Mouse (Mus musculus): Measurements from ENCODE around the gene Nol3. TPM values are rescaled to one million over a fixed set of nuclear protein-coding genes. Genes with fewer than 3 reads are reported as not detected.
"Not testable (repeated sequence)": the region's sequence is repeated elsewhere in the genome, so short reads cannot be mapped to it uniquely, and the experiment has no call there.

The Nol3 gene
- total RNA-seq, 2 experiments from 2014 or later = not detected

DNA sequence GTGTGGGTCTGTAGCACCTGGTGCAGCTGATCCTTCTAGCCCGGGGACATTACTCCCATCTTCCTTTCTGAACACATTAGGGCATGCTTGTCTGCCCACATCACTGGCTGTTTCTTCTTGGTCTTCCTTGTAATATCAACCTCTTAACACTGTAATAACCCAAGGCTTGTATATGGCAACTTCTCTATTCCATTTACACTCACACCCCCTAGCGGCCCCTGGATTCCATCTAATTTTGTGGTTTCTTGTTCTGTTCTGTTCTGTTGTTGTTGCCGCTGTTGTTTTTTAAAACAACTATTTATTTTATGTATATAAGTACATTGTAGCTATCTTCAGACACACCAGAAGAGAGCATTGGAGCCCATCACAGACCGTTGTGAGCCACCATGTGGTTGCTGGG is 11.0 kb downstream of the Nol3 start:
- no peak for ATAC-seq (replicated peaks; ENCODE audit: low FRiP score, poor library complexity, severe bottlenecking)

DNA sequence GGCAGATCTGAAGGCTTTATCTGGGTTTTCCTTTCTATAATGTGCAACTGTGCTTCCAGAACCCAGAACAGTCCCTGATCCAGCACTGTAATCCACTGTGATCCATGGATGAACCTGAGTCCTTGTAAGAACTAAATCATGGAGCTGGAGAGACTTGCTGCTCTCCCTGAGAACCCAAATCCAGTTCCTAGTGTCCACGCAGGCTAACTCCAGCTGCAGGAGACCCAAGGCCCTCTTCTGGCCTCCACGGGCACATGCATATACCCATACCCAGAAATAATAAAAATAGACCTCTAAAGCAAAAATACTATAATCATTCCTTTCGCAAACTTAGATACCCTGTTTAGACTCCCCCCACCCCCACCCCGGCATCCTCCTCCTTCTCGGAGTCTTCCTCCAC is 12.3 kb downstream of the Nol3 start:
- no peak for ATAC-seq (replicated peaks; ENCODE audit: low FRiP score, poor library complexity, severe bottlenecking)

DNA sequence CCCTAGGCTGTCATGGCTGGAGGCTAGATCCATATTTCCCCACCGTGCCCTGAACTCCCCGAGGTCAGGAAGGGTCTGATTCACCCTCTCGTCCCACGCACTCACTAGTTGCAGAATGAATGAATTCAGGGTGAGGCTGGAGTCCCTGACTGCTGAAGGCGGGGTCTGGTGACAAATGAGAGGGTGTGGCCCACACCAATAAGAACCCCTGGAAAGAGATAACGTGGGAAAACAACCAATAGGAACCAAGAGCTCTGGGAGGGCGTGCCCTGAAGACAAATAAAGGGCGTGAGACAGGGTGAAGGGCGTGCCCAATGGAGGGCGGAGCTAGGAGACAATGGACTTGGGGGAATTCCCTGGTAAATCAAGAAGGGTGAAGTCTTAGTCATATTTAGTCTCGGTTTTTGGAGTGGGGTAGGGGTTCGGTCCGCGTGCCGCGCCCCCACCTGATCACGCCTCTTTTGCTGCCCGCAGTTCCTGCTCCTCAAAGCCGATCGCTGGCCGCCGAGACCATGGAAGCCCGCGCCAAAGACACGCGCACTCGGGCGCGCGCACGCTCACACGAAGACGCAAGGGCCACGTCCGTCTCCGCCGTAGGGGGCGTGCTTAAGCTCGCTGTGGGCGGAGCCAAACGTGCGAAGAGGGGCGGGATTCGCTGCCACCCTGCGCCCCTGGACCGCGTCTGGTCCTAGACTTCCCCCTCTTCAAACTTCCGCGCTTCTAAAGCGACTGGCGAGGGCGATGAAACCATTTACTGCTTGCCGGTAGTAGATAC is 13.2 kb downstream of the Nol3 start:
- ATAC-seq (replicated peaks; ENCODE audit: low FRiP score, poor library complexity, severe bottlenecking) = peak; percentile 62

DNA sequence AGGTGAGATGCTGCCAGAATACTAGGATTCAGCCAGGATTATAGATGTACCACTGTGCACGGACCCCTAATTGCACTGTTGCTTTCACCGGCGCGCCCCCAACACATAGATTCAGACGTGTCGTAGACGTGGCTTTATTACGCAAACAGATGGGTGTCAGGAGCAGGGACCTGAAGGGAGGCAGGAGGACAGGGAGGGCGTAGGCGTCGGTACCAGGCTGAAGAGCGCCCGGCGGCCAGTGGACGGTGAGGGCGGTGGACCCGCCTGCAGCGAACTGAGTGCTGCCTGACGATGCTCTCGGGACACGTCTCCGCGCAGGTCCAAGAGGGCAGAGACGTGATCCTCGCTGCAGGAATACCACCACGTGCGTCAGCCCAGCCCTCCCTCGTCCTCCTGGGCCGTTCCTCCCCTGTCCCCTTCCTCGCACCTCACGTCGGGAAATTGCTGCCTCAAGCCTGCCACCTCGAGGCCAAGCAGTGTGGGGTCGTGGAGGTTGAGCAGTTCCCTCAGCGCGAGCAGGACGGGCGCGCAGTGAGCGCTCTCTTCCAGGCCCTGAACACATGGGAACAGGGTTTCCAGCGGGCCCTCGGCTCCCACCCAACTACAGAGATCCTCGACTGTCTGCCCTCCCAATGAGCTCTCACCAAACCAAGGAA is 14.0 kb downstream of the Nol3 start, which contains the start of gene 4931428F04Rik:
Gene 4931428F04Rik (minus strand): TSS at position 60 of the 656 bp plus-strand sequence.
- ATAC-seq (replicated peaks; ENCODE audit: low FRiP score, poor library complexity, severe bottlenecking) = peak; percentile 35

DNA sequence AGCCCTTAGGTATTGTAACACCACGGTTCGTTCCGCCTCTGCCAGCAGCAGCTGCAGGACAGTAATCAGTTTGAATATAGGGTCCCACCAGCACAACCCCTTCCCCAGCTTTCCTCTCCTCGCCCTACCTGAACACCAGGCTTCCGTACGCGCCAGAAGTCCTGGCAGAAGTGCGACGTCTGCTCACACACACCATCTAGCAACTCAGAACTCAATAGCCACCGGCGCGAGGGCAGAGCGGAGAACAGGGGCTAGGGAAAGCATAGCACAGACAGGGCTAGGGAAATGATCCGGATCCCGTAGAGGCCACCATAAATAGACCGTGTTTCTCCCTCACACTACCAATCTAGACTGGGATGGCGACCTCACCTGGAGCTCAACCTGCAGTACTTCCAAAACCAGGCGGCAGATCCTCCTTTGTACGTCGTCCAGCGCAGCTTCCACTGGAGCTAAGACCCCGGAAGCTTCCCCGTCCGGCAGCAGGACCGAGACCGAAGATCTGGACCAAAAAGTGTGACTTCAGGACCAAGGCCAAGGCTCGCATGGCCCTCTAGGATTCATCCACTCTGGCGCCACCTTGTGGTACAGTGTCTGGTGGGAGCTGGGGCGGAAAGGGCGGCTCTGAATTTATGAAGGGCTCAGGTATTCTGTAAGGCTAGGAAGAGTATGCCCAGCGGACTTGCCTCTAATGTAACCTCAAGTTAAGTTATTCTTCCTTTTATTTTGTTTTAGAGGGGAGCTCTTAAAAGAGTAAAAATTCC is 14.8 kb downstream of the Nol3 start:
- peak; percentile 75 for ATAC-seq (replicated peaks; ENCODE audit: low FRiP score, poor library complexity, severe bottlenecking)

DNA sequence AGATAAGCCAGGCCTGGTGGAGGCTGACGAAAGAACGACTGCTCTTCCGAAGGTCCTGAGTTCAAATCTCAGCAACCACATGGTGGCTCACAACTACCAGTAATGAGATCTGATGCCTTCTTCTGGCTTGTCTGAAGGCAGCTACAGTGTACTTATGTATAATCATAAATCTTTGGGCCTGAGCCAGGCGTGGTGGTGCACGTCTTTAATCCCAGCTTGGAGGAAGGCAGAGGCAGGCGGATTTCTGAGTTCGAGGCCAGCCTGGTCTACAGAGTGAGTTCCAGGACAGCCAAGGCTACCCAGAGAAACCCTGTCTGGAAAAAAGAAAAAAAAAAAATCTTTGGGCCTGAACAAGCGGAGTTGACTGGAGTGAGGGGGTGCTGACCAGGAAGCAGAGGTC is 15.4 kb downstream of the Nol3 start:
- ATAC-seq (replicated peaks; ENCODE audit: low FRiP score, poor library complexity, severe bottlenecking) = not testable (repeated sequence)

DNA sequence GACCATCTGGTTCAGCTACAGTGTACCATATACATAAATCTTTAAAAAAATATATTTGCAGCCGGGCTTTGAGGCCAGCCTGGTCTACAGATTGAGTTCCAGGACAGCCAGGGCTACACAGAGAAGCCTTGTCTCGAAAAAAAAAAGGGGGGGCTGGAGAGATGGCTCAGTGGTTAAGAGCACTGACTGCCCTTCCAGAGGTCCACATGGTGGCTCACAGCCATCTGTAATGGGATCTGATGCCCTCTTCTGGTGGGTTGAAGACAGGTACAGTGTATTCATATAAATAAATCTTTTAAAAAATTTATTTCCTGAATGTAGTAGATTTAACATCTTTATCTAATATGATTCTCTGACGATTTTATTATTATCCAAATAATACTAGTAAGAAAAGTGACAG is 15.9 kb downstream of the Nol3 start:
- not testable (repeated sequence) for ATAC-seq (replicated peaks; ENCODE audit: low FRiP score, poor library complexity, severe bottlenecking)

DNA sequence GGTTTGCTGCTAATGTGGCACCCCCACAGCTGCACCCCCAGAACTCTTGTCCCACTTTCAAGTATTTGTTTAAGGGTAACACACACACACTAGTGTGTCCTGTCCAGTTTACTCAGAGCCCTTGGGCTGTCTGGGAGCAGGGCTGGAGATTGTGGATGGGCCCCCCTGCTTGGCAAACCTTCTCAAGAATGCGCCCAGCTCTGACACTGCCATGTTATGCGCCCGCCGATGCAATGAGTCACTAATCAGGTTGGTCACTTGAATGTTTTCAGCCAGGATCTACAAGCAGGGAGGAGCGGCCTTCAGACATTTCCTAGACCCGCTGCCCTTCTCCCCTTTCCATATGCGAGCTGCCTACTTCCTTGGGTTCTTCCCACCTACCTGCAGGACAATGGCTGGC is 16.5 kb downstream of the Nol3 start:
- ATAC-seq (replicated peaks; ENCODE audit: low FRiP score, poor library complexity, severe bottlenecking) = no peak

DNA sequence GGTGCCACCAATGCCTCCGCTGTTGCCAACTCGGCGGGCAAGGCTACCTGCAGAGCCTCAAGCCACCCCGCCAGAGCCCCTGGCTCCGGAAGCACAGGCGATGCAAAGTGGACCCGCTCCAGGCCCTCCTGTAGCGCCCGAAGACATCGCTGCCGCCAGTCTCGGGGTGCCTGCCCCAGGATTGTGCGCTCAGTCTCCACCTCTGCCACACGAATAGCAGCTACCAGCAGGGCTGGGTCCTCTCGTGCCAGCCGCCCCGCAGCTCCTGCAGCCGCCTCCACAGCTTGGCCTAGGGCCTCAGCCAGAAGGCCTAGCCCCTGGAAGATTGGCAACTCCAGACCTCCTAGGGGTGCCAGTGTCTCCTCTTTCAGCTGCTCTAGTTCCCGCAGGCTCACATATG is 17.5 kb downstream of the Nol3 start:
- ATAC-seq (replicated peaks; ENCODE audit: low FRiP score, poor library complexity, severe bottlenecking) = no peak

DNA sequence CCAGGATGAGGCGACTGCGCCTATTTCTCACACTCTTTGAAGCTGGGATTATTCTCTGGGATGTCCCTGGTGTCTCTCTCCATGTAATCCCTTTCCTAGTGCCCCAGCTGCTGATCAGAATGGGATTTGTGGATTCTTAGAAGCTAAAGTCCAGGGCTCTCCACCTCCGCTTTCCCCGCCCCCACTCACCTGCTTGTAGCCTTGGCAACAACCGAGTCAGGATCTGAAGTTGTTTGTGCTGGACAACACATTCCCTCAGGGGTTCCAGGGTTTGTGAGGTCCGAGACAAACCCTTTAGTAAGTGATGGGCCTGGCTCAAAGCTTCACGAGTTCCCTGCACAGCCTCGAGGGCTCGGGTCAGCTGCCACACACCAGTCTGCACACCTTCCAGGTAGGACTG is 18.8 kb downstream of the Nol3 start:
- ATAC-seq (replicated peaks; ENCODE audit: low FRiP score, poor library complexity, severe bottlenecking) = no peak

DNA sequence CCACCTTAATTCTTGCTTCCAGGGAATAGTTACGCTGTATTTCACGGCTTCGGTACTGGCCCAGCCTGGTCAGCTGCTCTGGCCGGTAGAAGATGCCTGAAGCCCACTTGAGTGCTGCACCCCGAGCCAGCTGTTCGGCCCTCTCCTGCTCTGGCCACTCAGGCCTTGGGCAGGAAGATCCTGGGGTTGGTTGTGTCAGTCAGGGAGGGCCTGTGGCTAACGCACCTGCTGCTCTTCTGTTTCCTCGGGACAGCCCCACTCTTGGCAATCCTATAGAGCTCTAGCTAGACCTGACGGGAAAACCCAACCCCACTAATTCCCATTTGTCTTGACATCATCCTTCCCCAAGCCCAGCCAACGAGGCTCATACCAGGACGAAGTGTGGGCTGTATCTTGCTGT is 19.3 kb downstream of the Nol3 start:
- ATAC-seq (replicated peaks; ENCODE audit: low FRiP score, poor library complexity, severe bottlenecking) = no peak

DNA sequence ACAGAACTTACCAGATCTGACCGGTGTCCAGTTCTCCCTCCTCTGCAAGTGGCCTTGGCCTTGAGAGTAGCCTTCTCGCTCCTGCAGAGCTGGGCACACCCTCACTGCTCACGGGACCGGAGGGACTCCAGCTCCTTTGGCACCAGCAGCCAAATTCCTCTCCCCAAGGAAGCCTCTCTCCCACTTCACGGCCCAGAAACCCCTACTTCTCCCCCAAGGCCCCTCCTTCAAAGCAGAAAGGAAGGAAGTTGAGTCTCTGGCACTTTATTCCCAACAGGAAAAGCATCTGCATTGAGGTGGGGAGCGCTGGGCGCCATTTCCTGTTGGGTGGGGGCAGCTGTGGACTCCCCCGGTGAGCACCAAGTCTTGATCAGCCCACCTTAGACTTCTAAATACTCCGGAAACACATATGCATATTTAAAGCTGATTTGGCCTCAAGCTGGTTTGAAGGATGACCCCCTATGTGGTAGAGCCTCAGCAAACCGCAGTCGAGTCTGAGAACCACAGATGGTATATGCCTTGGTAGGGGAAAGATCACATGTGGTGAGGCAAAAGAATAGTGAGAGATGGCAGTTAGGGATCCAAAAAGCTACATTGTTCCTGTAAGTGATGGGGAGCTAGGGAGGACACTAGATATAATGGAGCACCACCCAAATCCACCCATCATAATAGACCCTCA is 20.1 kb downstream of the Nol3 start, which contains the start of gene Exoc3l:
Gene Exoc3l (minus strand): TSS at position 207 of the 679 bp plus-strand sequence.
- no peak for ATAC-seq (replicated peaks; ENCODE audit: low FRiP score, poor library complexity, severe bottlenecking)

DNA sequence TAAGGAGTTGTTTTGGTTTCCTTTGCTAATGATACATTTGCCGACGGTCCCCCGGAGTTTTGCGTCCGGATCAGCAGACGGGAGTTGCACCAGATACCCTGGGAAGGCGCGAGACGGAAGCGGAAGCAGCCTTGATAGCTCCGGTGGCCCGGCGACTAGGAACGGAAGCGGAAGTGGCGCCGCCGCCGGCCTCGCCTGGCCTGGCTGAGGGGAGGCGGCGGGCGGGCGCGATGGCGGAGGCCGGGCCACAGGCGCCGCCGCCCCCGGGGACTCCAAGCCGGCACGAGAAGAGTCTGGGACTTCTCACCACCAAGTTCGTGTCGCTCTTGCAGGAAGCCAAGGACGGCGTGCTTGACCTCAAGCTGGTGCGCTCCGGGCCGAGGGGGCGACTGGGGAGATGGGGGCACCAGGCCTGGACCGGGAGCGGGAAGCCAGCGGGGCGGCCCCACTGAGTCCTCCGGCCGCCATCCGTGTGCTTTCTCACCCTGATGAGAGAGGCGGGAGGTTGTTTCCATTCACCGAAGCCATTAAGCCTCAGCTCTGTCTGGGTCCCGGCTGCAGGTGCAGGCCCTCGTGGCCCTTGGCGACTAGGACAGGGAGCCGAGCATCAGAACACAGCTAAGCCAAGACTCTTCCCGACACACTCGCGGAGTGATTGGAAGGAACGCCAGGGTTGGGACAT is 21.7 kb downstream of the Nol3 start, which contains the start of gene E2f4:
Gene E2f4 (plus strand): TSS at position 153 of the 682 bp plus-strand sequence.
- peak; percentile 77 for ATAC-seq (replicated peaks; ENCODE audit: low FRiP score, poor library complexity, severe bottlenecking)

DNA sequence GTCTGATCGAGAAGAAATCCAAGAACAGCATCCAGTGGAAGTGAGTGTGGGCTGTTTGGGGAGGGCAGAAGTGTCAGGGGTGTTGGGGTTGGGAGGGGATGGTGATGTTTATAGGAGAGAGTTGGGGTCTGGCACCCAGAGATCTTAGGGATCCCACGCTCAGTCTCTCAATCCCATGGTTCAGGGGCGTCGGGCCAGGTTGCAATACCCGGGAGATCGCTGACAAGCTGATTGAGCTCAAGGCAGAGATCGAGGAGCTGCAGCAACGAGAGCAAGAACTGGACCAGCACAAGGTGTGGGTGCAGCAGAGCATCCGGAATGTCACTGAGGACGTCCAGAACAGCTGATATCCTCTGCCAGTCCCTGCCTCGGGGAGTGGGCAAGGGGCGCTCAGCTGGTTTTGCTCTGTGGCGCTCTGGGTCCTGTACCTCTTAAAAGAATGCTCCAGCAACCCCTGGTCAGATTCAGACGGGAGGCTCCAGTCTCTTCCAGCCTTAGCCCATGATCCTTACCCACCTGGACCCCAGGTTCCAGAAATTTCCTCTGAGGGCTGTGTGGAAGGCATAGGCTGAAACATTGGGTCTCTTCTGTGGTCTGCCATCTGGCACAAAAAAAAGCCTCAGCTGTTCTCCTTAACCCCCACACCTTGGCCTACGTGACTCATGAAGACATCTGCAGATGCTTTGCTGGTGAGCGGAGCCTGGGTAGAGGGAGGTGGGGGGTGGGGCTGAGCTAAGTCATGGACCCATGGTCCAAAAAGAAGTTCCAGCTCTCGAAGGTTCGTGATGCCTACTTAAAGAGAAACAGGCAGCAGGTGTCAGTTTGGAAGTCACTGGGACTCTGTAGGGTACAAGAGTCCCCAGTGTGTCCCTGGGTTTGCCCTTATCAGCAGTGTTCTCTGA is 22.7 kb downstream of the Nol3 start:
- 0 out of 2 replicates have a peak, but pooled peaks have one; percentile 17 for ATAC-seq (replicated peaks; ENCODE audit: low FRiP score, poor library complexity, severe bottlenecking)

DNA sequence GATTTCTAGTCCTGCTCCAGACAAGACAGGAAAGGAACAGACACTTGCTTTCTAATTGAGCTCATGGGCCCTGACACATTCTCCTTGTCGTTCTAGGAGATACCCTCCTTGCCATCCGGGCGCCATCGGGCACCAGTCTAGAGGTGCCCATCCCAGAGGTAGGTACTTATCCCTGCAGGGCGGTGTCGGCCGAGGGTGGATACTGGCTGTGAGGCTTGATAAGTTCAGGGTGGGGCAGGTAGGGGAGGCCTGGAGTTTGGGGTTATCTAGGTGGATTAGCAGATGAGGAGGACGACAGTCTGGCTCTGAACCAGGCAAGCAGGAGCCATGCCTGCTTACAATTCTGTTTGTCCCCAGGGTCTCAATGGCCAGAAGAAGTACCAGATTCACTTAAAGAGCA is 24.0 kb downstream of the Nol3 start:
- peak; percentile 79 for ATAC-seq (replicated peaks; ENCODE audit: low FRiP score, poor library complexity, severe bottlenecking)

DNA sequence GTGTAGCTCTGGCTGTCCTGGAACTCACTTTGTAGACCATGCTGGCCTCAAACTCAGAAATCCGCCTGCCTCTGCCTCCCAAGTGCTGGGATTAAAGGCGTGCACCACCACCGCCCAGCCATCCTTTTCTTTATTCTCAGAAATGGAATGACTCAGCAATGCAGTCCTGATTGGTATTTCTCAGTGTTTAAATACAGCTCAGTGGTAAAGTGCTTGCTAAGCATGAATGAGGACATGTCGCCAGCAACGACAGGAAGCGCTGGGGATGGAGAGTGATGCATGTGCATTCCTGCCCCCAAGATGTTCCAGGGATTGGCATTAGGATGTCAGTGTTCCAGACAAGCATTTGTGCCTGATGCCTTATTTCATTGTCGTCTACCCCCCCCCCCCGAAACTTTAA is 27.5 kb downstream of the Nol3 start:
- ATAC-seq (replicated peaks; ENCODE audit: low FRiP score, poor library complexity, severe bottlenecking) = no peak

DNA sequence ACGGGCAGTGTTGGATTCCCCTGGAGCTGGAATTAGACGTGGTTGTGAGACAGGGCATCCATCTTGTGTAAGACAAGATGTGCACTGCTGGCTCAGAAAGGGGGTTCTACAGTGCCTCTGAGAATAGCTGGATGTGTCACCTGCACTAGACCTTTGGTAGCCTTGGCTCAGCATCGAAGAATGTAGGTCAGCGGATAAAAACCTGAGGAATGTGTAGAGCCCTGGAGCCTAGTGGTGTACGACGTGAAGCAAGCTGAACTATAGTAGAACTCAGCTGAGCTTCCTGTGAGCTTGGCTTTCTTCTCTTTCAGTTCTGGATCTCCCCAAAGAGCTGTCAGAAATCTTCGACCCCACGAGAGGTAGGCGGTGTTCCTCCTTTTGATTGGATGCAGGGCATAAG is 27.9 kb downstream of the Nol3 start:
- ATAC-seq (replicated peaks; ENCODE audit: low FRiP score, poor library complexity, severe bottlenecking) = no peak
